Mouse (Mus musculus) left cerebral cortex, postnatal 25 days (tissue): ENCODE data around the gene Poldip3. TPM values are rescaled to one million over a fixed set of nuclear protein-coding genes. Genes with fewer than 3 reads are reported as not detected.
"Not testable (repeated sequence)": the region's sequence is repeated elsewhere in the genome, so short reads cannot be mapped to it uniquely, and the experiment has no call there.

Experiments
- DNase-seq, 2 experiments: peaks; one replicate each; pipeline ENCODE4 v3.0.0; 2022; ENCODE audit warnings: low spot score in 2 of 2, mixed read lengths in 1 of 2
- intact Hi-C: fragments of 180-260 bp; cut with DNase I; formaldehyde crosslinking; loops from one replicate; pipeline ENCODE4 v1.15.1; 2025
- total RNA-seq, 2 experiments: library from RNA; stranded (reverse); gene quantifications; 2 replicates each; pipeline ENCODE4 v1.2.3; 2021

Gene Poldip3
- total RNA-seq, 2 experiments from 2014 or later = 86.0 to 86.2 TPM

DNA sequence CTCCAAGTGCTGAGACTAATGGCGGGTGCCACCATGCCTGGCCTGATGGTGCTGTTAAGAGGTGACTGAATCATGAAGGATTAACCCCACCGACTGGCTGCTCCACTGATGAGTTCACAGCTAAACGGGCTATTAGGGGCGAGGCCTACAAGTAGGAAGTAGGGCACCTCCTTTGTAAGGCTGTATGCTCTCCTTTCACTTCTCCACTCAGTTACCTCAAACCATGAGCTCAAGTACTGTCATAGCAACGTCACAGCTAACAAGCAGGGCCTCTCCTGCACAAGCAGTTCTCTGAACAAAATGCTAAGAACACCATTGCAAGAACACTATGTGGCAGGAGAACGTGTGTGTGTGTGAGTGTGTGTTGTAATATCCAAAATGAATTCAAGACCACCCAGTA, 3.6 kb downstream of the Poldip3 start:
- DNase-seq = no peak
- intact Hi-C loops = loop anchor here (10.0 kb wide), 1 partner anchor 791 kb away; the partner anchor contains the start of gene Ndufa6

DNA sequence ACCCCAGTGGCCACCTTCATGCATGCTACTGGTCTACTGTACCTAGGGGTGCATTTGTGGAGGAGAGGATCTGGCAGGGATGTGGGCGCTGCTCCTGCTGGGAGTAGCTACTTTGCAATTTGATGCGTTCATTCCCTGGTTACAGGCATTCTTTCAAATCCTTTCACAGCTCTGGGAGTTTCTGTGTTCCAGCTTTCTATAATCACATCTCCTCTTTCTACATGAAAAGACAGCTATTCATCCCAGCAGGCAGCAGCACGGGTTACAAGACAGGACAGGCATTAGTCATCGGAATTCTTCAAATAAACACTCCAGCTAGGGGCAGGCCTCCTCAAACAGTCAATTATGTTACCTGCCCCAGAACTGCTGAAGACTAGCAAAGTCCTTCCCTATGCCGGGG, 6.3 kb downstream of the Poldip3 start:
- intact Hi-C loops = loop anchor here (10.0 kb wide), 1 partner anchor 788 kb away; the partner anchor contains the start of gene Ndufa6

DNA sequence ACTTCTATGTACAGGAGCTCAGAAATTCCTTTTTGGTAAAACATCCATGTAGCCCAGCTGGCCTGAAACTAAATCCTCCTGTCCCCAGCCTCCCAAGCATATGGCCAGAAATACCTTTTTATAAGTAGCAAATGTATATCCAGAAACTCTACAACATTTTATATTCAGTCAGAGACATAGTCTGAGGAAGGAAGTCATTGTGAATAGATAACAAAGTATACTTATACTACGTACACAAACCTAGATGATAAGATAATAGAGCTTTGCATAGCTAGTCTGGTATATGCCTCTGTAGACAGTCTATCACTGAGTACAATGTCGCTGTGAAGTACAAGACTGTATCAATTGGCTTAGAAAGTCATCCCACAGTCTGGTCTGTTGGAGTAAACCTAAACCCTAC, 13.5 kb downstream of the Poldip3 start:
- intact Hi-C loops = no loop called here
- DNase-seq = peak in 1 of 2 experiments; percentile 32

More for the DNA sequence above, 6.3 kb downstream of the Poldip3 start:
- peak; percentile 41 to 80 for DNase-seq

DNA sequence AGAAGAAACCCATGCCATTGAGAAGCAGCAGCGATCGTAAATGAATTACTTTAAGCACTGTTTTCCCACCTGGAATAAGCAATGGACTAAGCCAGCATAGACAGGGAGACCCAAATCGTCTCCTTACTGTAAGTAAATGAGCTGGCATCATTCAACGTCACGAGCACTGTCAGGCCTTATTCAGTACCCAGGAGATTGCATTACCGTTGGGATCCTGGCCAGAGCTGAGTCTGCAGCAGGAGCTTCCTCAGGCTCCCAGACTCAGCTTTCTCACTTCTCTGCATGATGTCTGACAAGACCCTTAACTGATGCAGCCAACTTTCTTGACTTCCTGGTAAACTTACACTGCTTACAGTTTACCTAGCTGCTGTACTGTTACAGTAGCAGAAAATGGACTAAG, 14.5 kb downstream of the Poldip3 start:
- no peak for DNase-seq
- intact Hi-C loops = no loop called here

DNA sequence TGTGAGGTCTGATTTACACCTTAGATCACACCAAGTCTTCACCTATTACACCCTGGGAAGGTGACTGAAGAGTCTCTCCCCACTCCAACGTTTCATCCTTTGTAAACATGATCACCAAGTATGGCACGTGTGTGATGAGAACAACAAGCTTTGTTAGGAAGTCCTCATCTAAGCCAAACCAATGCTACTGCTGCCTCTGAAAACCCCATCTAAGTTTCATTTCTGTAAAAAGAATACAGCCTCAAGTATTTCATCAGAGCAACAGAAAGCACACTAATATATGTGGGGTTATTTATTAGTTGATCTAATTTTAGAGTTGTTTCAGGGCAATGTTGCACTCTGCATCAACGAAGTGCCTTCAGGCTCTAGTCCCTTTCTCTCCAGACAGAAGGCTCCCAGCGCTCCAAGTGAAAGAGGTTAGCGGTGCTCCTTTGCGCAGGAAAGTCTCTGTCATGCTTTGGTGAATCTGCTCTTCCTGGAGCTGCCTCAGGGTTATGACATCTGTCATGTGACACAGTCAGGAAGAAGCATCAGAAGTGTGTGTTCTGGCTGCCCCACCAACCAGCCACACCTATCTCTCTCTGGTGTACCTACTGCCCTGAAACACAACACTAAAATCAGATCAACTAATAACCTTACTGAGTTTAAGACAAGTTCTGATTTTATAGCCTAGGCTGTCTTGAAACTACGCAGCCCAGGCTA, 19.5 kb downstream of the Poldip3 start:
- no peak for DNase-seq
- intact Hi-C loops = no loop called here

DNA sequence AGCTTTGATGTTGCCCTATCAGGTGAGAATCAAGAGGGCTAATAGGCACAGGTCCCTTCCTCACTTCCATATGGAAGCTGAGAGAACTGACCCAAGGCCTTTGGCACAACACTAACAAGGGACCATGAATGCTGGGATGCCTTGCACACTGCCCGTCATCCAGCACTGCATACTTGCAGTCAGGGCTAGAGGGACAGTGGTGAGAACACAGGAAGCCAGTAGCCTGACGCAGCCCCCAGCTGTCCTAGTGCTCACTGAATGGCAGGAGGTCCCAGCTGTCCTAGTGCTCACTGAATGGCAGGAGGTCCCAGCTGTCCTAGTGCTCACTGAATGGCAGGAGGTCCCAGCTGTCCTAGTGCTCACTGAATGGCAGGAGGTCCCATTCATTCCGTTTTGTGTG, 22.1 kb downstream of the Poldip3 start:
- DNase-seq, intact Hi-C loops: not testable (repeated sequence)

DNA sequence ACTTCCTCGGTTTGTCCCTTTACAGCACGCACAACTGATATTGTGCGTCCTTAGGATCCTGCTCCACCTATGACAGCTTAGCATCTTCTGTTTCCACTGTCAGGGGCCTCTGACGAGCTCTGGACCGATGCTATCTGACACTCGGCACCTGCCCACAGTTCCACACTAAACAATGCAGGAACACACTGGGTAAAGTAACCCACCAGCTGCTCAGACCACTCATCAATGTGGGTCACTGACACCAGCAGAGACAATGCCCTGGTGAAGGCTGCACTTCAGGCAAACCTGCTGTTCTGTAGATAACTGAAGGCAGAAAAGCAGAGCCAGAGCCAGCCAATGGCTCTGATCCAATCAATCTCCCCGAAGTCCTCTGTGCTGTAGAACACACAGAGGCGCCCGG, 22.6 kb downstream of the Poldip3 start:
- DNase-seq = no peak

DNA sequence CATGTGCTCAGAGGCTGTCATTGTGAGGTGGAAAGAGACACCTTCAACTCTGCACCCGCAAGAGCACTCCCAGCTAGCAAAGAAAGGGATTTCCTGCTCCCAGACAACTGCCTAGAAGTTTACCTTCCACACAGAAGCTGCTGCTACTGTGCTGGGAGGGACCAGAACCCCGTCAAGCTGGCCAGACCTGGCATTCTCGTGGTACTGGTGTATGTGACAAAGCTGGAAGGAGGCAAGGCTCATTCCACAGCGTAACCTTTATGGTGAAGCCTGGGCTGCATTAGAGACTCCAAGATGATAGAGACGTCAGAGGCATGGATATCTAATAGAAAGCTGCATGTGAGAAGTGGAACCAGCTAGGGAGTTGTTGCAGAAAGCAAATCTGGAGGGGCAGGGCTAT, 24.6 kb downstream of the Poldip3 start:
- DNase-seq = no peak
- intact Hi-C loops = no loop called here

More for the DNA sequence above, 22.6 kb downstream of the Poldip3 start:
- intact Hi-C loops = no loop called here

DNA sequence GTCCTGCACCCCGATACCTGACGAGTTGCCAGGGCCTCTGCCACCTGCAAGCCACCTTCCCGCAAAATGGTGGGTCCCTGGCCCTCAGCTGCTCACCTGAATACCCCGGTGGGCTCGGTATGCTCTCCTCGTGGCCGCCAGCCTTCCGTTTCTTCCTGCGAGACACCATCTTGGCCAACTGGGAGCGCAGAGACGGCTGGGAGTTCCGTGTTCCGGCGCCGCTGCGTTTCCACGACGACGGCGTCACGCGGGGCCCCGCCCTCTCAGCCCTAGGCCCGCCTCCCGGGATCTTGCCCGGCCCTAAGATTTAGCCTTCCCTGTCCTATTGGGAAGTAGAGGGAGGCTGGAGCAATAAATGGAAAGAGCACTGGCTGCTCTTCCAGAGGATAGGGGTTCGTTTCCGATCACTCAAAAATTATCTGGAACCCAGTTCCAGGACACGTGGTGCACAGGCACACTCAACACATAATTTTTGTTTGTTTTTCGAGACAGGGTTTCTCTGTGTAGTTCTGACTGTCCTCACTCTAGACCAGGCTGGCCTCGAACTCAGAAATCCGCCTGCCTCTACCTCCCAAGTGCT, 26.5 kb downstream of the Poldip3 start, which contains the start of gene Rrp7a:
Rrp7a (minus strand) TSS at position 236 of the 580 bp plus-strand sequence.
- intact Hi-C loops = loop anchor here (1.0 kb wide), 1 partner anchor 27 kb away; the partner anchor contains the start of gene Poldip3
- peak; percentile 94 to 95 for DNase-seq

DNA sequence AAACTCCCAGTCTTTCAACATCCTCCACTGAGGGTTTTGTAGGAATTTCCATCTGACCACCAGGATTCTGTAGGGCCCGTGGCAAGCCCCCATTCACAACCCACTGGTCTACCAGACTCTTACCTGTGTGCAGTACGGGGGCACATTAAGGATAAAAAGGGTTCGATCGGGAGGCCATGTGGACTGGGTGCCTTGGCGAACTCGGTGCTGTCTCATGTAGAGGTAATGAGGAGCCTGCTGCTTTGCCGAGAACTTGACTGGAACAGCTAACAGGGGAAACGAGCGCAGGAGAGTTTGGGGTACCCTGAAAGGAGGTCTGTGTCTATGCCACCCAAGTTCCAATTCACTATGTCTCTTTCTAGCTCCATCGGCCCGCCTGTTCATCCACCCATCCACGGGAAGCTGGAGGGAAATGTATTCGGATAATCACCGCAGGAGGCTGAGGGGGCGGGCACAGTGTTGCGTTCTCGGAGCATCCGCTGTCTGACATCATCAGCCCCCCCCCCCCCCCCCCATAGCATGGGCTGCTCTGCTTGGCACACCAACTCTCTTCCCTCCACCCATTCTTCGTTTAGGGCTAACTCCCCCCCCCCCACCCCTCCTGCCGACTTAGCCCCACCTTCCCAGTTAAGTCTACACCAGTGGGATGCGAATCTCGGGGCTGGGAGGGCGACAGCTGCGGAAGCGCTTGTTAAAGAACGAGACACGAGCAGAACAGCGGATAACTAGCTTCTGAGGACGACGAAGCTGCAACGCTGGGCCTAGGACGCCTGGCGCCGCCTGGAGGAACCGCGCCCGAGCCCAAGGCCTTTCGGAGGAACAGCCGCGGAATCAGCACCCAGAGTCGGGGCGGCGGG, 27.2 kb downstream of the Poldip3 start:
- DNase-seq = peak; percentile 54 to 81
- intact Hi-C loops = loop anchor here (1.0 kb wide), 1 partner anchor 27 kb away; the partner anchor contains the start of gene Poldip3

DNA sequence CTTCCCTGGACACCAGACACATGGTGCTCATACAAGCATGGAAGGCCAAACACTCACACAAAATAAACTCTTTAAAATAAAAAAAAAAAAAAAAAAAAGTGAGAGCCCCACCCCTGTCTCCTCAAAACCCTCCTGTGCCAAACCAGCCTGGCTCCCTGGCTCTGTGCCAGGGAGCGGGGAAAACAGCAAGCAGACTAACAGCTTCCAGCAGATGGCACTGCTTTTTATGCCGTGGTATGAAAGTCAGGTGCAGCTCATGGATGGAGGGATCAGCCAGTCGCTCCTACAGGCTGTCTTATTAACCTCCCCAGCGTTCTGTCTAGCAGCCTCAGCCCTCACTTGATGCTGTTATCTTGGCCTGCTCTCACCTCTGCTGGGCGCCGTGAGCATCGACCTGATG, 30.8 kb downstream of the Poldip3 start:
- intact Hi-C loops = no loop called here
- peak in 1 of 2 experiments; percentile 68 for DNase-seq

DNA sequence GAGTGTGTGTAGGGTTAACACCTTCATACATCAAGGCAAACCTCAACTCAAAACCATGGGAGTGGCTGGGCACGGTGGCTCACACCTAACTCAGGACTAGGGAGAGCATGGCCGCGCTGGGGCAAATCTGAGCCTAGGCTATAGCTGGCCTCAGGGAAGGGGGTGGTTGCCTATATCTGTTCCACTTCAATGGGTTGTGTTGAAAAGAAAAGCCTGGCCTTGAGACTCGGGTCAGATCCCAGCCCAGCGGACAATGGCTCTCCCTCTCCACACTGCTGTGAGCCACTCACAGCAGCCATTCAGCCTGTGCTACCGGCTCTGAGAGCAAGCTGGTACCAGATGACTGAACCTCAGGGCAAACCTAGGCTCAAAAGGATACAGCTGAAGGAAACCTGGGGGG, 34.1 kb downstream of the Poldip3 start:
- DNase-seq = no peak

DNA sequence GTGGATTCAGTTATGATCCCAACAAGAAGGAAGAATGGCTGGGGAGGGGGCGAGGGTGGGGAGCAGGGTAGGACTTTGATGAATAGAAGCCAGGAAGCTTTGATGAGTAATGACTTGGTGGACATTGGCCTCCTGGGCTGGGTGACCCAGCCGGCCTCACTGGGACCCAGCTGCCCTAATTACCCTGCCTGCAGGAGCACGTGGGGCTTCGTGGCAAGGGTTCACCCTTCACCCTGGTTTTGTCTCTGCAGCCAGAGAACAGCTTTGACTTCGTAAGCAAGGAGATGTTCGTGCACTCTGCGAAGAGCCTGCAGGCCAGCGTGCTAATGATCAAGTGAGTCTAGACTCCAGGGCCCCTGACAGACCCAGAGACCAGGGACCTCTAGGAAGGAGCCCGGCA, 35.1 kb downstream of the Poldip3 start:
- intact Hi-C loops = no loop called here

More for the DNA sequence above, 34.1 kb downstream of the Poldip3 start:
- intact Hi-C loops = no loop called here

DNA sequence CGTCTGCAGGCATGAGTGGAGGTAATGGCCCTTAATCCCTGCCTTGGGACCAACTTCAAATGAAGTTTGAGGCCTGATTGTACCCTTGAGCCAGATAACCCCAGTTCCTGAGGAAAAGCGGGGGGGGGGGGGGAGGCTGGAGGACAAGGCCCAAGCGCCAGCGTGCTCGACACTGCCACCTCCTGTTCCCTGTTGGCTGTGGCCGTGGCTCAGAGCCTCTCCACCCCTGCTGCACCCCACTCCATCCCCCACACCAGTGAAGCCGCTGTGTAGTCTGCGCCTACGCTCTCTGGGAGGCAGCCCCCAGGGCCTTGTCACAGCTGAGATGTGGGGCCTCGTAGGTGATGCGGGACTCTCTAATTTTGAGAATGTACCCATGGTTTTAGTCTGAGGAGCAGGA, 36.3 kb downstream of the Poldip3 start:
- intact Hi-C loops = loop anchor here (1.0 to 2.0 kb wide), 2 partner anchors 298 to 308 kb away; no protein-coding TSS in a partner anchor
- DNase-seq = peak; percentile 54 to 64

More for the DNA sequence above, 35.1 kb downstream of the Poldip3 start:
- DNase-seq = no peak

DNA sequence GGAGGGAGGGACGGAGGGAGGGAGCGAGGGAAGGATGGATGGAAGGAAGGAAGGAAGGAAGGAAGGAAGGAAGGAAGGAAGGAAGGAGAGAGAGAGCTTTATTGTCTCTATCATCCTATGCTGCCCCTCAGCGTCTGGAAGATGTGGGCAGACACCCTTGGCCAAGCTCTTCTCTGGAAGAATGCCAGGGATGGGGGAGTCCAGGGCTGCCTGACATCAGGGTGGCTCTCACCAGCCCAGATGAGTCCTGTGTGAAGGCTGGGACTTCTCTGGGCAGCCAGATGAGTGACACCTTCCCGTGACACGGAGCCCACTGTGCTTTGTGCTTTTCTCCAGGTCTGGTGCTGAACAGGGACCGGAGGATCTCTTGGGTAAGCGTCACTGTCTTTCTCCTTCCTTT, 37.3 kb downstream of the Poldip3 start:
- intact Hi-C loops = loop anchor here (2.0 kb wide), 2 partner anchors 27 to 297 kb away; no protein-coding TSS in a partner anchor
- no peak for DNase-seq

DNA sequence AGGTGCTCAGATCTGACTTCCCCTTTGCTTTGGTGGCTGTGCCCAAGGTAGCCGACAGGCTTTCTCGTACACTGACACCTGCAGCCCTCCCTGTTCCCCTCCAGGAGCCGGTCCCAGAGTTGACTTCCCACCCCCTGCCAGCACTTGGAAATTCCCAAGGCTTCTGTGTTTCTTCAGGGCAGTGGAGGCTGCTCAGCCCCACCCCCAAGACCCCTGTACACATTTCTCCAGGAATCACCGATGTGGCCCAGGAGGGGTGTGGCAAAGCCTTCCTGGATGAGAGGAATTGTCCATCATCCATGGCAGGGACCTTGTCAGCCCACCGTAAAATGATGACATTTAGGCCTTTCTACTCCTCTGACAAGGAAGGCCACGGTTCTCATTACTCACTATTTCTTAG, 37.9 kb downstream of the Poldip3 start:
- intact Hi-C loops = loop anchor here (2.0 kb wide), 1 partner anchor 26 kb away; no protein-coding TSS in a partner anchor
- no peak for DNase-seq

DNA sequence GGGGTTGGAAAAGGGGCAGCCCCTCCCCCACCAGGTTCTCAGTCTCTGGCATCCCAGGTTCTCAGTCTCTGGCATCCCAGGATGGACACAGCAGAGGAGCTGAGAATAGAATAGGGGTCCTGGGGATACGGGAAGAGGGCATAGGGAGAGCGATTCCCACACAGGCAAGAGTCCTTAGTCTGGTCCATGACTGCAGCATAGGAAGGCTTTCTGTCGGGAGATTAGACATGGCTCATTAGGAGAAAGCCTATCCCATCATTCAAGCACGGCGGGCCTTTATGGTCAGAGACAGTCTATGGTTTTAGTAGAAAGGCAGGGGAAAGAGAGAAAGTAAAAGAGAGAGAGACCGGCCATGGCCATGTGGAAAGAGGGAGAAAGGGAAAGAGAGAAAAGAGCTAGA, 41.4 kb downstream of the Poldip3 start:
- intact Hi-C loops = no loop called here

DNA sequence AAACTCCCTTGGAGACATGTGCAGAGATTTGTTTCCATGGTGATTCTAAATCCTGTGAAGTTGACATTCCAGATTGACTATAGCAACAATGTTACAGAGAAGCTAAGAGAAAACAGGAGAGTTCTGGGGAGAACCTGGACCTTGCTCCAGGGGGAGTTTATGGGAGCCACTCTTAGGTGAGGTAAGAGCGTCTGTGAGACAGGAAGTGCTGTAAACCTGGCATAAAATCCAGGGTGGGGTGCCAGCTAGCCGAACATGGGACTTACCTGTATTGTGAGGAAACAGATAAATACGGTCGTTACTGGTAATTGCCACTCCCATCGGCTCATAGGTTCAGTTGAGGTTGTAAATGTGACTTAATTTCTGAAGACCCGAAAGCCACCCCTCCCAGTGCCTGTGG, 42.8 kb downstream of the Poldip3 start:
- no peak for DNase-seq
- intact Hi-C loops = no loop called here

More for the DNA sequence above, 41.4 kb downstream of the Poldip3 start:
- DNase-seq = no peak

DNA sequence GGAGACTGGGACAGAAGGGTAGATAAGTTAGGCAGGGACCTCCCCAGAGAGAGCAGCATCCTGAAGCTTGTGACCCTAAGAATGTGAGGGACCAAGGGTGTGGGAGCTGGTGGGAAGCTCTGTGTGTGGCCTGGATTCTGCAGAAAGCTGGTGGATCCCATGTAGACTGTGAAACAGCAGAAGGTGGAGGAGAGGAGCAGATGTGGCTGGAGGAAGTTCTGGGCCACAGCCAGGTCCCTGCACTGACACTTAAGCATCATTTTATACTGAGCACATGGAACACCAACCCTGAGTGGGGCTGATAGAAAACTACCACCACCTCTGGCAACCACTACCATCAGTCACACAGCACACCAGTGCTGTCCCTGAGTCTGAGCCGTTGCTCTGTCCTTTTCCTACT, 46.1 kb downstream of the Poldip3 start:
- intact Hi-C loops = no loop called here
- DNase-seq = peak in 1 of 2 experiments; percentile 79

DNA sequence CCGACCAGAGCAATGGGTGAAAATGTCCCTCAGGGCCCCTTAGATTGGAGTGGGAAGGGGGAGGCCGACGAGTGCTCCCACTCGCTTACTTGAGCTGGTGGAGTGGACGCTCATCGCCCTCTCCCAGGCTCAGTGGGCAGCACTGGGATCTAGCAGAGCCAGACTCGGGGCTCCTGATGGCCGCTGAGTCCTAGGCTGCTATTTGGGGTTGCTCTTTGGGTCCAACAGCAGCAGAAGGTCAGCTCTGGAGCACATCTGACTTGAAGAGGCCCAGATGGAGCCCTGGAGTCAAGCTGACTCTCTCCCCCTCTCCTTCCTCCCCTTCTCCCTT, 48.9 kb downstream of the Poldip3 start:
- no peak for DNase-seq
- intact Hi-C loops = no loop called here
